Mouse (Mus musculus) ovary, postnatal 10 days (tissue): Measurements from ENCODE around the gene Snx15.

ENCODE experiments used
- DNase-seq: peaks from one replicate; pipeline ENCODE4 v3.0.0; 2022; ENCODE audit warnings: low spot score

Gene Snx15

GRCm38 (mm10) chr19:6118677-6119185 is 9.4 kb downstream of the Snx15 start:
- no peak for DNase-seq

GRCm38 (mm10) chr19:6117986-6118676 is 10.0 kb downstream of the Snx15 start, which contains the start of gene Sac3d1:
Sac3d1 (minus strand) TSS chr19:6118650.
- peak; percentile 62 for DNase-seq

GRCm38 (mm10) chr19:6117346-6117985 is 10.6 kb downstream of the Snx15 start:
- no peak for DNase-seq

- DNase-seq: no peak
Observed at GRCm38 (mm10) chr19:6116113-6116850, 11.8 kb downstream of the Snx15 start.

GRCm38 (mm10) chr19:6113116-6113515 is 15.0 kb downstream of the Snx15 start:
- DNase-seq: no peak

GRCm38 (mm10) chr19:6105586-6105985 is 22.5 kb downstream of the Snx15 start, which contains the start of gene Naaladl1:
Naaladl1 (plus strand) TSS chr19:6105782.
- DNase-seq: no peak

- no peak for DNase-seq
Observed at GRCm38 (mm10) chr19:6104476-6104875, 23.6 kb downstream of the Snx15 start.

- DNase-seq: no peak
Observed at GRCm38 (mm10) chr19:6102169-6102853, 25.8 kb downstream of the Snx15 start.

GRCm38 (mm10) chr19:6101186-6101585 is 26.9 kb downstream of the Snx15 start:
- no peak for DNase-seq

GRCm38 (mm10) chr19:6097847-6098246 is 30.3 kb downstream of the Snx15 start:
- no peak for DNase-seq

- no peak for DNase-seq
Observed at GRCm38 (mm10) chr19:6094119-6094518, 34.0 kb downstream of the Snx15 start, which contains the start of gene AC131692.1. AC131692.1 (plus strand) TSS chr19:6094419.

GRCm38 (mm10) chr19:6088841-6089240 is 39.3 kb downstream of the Snx15 start:
- DNase-seq: no peak

- DNase-seq: no peak
Observed at GRCm38 (mm10) chr19:6085417-6085879, 42.7 kb downstream of the Snx15 start.

GRCm38 (mm10) chr19:6084478-6085248 is 43.4 kb downstream of the Snx15 start, which contains the start of the genes Zfpl1 and Cdca5:
Zfpl1 (minus strand) TSS chr19:6084956.
Cdca5 (plus strand) TSS chr19:6084983.
- DNase-seq: peak; percentile 86

GRCm38 (mm10) chr19:6082156-6082555 is 45.9 kb downstream of the Snx15 start, which contains the start of gene Gm28374:
Gm28374 (minus strand) TSS chr19:6082256.
- no peak for DNase-seq

GRCm38 (mm10) chr19:6079983-6080480 is 48.1 kb downstream of the Snx15 start, which contains the start of gene Tmem262:
Tmem262 (plus strand) TSS chr19:6080033.
- DNase-seq: no peak

- DNase-seq: peak; percentile 56
Observed at GRCm38 (mm10) chr19:6076564-6077393, 51.3 kb downstream of the Snx15 start, which contains the start of gene Vps51. Vps51 (minus strand) TSS chr19:6077231.

- DNase-seq: no peak
Observed at GRCm38 (mm10) chr19:6073889-6074288, 54.2 kb downstream of the Snx15 start.

GRCm38 (mm10) chr19:6071261-6071660 is 56.8 kb downstream of the Snx15 start:
- DNase-seq: no peak
